Mouse (Mus musculus): ENCODE results near the gene Kntc1.

The Kntc1 gene

GRCm38 (mm10) chr5:123853877-123854504 is 104.5 kb downstream of the Kntc1 start:
- in situ Hi-C loops (cut with MboI; ENCODE audit: low pct_unique_long_range_greater_than_20kb in 1 of 2, low sequenced_read_pairs in 2 of 2, unreplicated experiment in 1 of 2): no loop called here

- in situ Hi-C loops (cut with MboI; ENCODE audit: low pct_unique_long_range_greater_than_20kb in 1 of 2, low sequenced_read_pairs in 2 of 2, unreplicated experiment in 1 of 2): no loop called here
Measured at GRCm38 (mm10) chr5:123854511-123854910, 105.0 kb downstream of the Kntc1 start.

- in situ Hi-C loops (cut with MboI; ENCODE audit: low pct_unique_long_range_greater_than_20kb in 1 of 2, low sequenced_read_pairs in 2 of 2, unreplicated experiment in 1 of 2): no loop called here
Measured at GRCm38 (mm10) chr5:123858798-123859197, 109.3 kb downstream of the Kntc1 start.

GRCm38 (mm10) chr5:123862374-123863350 is 113.1 kb downstream of the Kntc1 start:
- in situ Hi-C loops (cut with MboI; ENCODE audit: low pct_unique_long_range_greater_than_20kb in 1 of 2, low sequenced_read_pairs in 2 of 2, unreplicated experiment in 1 of 2): no loop called here

- in situ Hi-C loops (cut with MboI; ENCODE audit: low pct_unique_long_range_greater_than_20kb in 1 of 2, low sequenced_read_pairs in 2 of 2, unreplicated experiment in 1 of 2): no loop called here
Measured at GRCm38 (mm10) chr5:123863934-123864333, 114.4 kb downstream of the Kntc1 start.

GRCm38 (mm10) chr5:123865365-123865764 is 115.8 kb downstream of the Kntc1 start, which contains the start of gene Hcar2:
Gene Hcar2 (minus strand): TSS chr5:123865499.
- in situ Hi-C loops (cut with MboI; ENCODE audit: low pct_unique_long_range_greater_than_20kb in 1 of 2, low sequenced_read_pairs in 2 of 2, unreplicated experiment in 1 of 2): no loop called here

GRCm38 (mm10) chr5:123866457-123866856 is 116.9 kb downstream of the Kntc1 start:
- in situ Hi-C loops (cut with MboI; ENCODE audit: low pct_unique_long_range_greater_than_20kb in 1 of 2, low sequenced_read_pairs in 2 of 2, unreplicated experiment in 1 of 2): no loop called here

GRCm38 (mm10) chr5:123869615-123870014 is 120.1 kb downstream of the Kntc1 start:
- in situ Hi-C loops (cut with MboI; ENCODE audit: low pct_unique_long_range_greater_than_20kb in 1 of 2, low sequenced_read_pairs in 2 of 2, unreplicated experiment in 1 of 2): no loop called here
